Mouse (Mus musculus): ENCODE results near the gene Dpp9.

GRCm38 (mm10) chr17:56214229-56214628 lies 4.5 kb downstream of the Dpp9 start:
- TF ChIP-seq POLR2A (IDR thresholded peaks at IDR 0.05; ENCODE audit: control insufficient read depth, extremely low read depth, insufficient read depth, low read length, poor library complexity): no peak
- TF ChIP-seq CTCF (IDR thresholded peaks at IDR 0.05; ENCODE audit: borderline replicate concordance, control insufficient read depth, extremely low read depth, insufficient read depth, low read length, poor library complexity): no peak

Measured in thymus, adult 2 months (tissue).